Mouse (Mus musculus): Measurements from ENCODE around the gene 1700018F24Rik. TPM values are rescaled to one million over a fixed set of nuclear protein-coding genes. Genes with fewer than 3 reads are reported as not detected.
A peak's percentile ranks its signal among the peaks of the same experiment; 100 is the strongest.
"Not testable (repeated sequence)": the region's sequence is repeated elsewhere in the genome, so short reads cannot be mapped to it uniquely, and the experiment has no call there.

1700018F24Rik gene
- total RNA-seq (2021): not detected
- long read RNA-seq, experiment 1: 0 reads
- long read RNA-seq, experiment 2: 0 reads

- DNase-seq: not testable (repeated sequence)
Observed at GRCm38 (mm10) chr5:145042690-145043089, at the start of gene 1700018F24Rik. TSS of gene 1700018F24Rik (plus strand) at chr5:145042990.

DNA sequence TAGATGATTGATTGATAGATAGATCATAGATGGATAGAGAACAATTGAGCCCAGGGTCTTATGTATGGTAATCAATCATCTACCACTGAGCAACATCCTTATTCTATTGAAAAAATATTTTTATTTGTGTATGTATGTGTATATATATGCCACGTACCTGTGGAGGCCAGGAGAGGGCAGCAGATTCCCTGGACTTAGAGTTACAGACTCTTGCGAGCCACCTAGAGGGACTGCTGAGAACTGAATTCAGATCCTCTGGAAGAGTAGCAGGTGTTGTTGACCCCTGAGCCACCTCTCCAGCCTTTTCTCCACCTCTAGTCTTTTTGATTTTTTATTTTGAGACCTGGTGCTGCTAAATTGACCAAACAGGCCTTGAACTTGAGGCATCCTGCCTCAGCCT is 44.3 kb upstream of the 1700018F24Rik start:
- DNase-seq: no peak

GRCm38 (mm10) chr5:145003362-145003761 is 39.4 kb upstream of the 1700018F24Rik start:
- no peak for DNase-seq

DNA sequence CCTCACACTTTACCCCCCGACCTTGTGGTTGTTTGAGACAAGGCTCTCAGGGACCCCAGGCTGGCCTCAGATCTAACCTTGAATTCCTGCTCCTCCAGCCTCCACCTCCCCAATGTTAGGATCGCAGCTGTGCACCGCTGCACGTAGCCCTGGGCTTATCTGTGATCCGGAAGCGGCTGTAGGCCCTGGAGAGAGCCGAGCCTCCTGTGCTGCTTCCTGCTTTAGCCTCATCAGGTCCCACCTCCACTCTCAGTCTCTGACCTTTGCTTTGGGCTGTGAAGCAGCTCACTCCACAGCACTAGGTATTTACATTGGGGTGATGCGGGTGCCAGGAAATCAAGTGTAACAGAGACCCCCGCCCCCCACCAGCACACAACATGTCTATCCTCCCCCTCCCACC is 38.3 kb upstream of the 1700018F24Rik start:
- DNase-seq: no peak

DNA sequence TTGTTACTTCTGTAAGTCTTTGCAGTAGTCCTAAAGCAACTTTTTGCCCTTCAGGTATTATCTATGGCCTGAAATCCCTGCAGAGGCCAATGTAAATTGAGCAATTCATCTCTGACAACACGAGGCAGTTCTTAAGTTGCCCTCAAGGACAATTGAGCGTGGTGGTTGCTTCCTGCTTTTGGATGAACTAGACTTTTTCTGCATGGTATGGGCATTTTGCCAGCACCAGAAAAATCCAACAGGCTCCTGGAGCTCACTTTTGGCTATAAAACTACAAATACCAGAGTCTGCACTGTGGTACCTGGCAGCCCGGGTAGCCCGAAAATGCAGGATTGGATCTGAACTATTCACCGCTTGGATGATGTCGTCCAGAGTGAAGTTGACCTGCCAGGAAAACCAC is 37.2 kb upstream of the 1700018F24Rik start:
- peak; percentile 32 to 56 for DNase-seq

DNA sequence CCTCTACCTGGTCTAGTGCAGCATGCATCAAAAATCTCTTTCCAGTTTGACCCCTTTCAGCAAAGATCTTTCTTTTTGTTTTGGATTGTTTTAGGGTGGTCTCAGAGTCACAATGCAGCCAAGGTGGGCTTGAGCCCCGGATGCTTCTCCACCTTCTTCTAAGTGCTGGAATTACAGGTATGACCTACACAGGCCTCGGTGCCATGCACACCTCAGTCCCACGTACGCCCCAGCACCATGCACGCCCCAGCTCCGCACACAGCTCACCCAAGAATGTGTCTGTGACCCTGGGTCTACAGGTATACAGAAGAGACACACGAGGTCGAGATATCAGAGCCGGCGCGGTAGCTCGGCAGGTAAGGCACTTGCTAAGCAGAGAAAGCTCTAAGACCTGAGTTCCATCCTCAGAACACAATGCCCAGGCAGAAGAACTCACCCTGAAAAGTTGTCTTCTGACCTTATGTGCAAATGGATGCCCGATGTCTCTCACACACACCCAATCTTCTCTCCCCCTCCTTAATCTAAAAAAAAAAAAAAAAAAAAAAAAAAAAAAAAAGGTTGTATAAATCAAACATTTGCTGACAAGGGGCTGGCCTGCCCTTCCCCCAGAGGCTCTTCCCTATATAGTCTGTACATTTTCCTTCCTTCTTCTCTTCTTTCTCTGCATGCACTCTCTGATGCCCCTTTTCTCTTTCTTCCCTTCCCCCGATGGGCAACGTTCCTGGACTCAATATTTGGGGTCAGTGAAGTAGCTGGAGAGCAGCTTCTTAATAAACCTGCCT is 33.7 kb upstream of the 1700018F24Rik start:
- no peak for DNase-seq

DNA sequence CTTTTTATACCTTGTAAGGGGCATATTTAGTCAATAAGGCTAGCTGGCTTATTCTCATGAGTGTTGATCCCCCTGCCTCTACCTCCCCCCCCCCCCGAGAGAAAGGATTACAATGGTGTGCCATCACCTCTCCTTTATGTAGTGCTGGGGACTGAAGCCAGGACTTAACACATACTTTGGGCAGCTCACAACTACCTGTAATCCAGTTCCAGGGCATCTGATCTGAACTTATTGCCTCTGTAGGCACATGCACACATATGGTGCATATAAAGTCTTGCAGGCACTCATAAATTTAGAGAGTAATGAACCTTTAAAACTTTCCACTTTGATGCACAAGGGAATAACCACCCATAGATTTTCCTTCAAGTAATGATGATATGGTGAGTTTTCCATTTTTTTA is 28.5 kb upstream of the 1700018F24Rik start:
- no peak for DNase-seq

- DNase-seq: not testable (repeated sequence)
Observed at GRCm38 (mm10) chr5:145016761-145017160, 26.0 kb upstream of the 1700018F24Rik start.

- DNase-seq: peak; percentile 25 to 33
Observed at GRCm38 (mm10) chr5:145020254-145020653, 22.5 kb upstream of the 1700018F24Rik start.

DNA sequence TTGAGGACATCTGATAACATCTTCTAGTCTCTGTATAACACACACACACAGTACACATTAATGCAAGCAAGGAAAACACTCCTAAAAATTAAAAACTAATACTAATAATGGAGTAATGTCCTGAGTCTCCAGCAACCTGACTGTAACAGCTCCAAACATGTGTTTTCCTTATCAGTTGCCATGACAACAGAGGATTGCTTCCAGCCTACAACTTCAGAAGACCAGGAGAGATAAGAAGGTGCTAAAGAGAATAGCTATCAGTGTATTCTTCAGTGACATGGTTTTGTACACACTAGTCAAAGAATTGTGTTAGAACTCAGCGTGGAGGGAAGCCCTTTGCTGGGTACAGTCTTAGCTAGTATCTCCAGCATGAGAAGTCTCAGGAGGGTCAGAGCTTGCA is 22.1 kb upstream of the 1700018F24Rik start:
- DNase-seq: not testable (repeated sequence)

- not testable (repeated sequence) for DNase-seq
Observed at GRCm38 (mm10) chr5:145030476-145030875, 12.3 kb upstream of the 1700018F24Rik start.

- peak; percentile 42 to 48 for DNase-seq
Observed at GRCm38 (mm10) chr5:145032391-145032790, 10.4 kb upstream of the 1700018F24Rik start, which contains the start of gene Gm4871. TSS of gene Gm4871 (minus strand) at chr5:145032754.

DNA sequence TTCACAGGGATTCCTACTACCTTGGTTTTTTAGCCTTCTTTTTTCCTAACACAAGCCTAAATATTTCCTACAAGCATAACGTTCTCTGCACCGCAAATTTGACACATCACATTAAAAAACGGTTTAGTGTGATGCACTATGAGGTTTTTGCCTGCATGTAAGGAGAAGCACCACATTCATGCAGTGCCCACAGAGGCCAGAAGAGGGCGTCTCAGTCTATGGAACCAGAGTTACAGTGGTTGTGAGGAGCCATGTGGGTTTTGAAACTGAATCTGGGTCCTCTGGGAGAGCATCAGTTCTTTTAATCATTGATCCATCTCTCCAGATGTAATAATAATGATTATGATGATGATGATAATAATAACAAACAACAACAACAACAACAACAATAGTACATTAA is 1.2 kb upstream of the 1700018F24Rik start:
- DNase-seq: peak; percentile 13 to 24

GRCm38 (mm10) chr5:145054187-145054586 is 11.4 kb downstream of the 1700018F24Rik start:
- DNase-seq: not testable (repeated sequence)

GRCm38 (mm10) chr5:145057907-145058306 is 15.1 kb downstream of the 1700018F24Rik start:
- DNase-seq: no peak

GRCm38 (mm10) chr5:145058722-145059121 is 15.9 kb downstream of the 1700018F24Rik start:
- peak in 1 of 2 experiments; percentile 42 for DNase-seq

DNA sequence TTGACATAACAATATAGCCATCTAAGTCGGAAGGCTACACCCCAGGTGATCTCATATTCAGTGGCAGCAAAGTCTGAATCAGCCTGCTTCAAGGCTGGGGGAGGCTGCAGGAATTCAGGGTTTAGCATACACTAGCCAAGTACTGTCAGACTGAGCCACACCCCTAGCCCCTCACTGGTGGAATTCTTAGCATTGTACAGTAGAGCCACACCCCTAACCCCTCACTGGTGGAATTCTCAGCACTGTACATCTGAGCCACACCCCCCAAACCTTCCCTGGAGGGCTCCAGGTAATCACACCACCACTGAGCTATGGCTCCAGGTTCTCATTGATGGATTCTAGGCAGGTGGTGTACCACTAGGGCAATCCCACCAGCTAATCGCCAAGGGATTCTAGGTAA is 16.7 kb downstream of the 1700018F24Rik start:
- DNase-seq: no peak

GRCm38 (mm10) chr5:145064765-145065340 is 22.1 kb downstream of the 1700018F24Rik start:
- no peak for DNase-seq

GRCm38 (mm10) chr5:145068863-145069262 is 26.1 kb downstream of the 1700018F24Rik start:
- no peak for DNase-seq

DNA sequence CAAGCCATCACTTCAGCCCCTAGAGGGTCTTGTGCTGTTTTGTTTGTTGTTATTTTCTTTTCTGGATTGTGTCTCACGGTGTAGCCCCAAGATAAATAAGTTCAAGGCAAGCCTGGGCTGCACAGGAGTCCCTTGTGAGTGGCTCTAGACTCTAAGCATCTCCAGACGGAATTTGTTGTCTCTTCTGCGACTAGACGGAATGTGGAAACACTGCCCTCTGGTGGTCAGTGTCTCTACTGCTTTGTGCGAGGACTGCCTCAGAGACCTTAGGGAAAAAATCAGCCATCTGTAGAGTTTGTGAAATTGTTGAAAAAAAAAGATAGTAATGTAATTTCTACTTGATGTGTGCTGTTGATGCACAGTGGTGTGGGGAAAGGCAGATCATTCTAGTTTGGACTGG is 26.9 kb downstream of the 1700018F24Rik start:
- DNase-seq: peak; percentile 73 to 83

GRCm38 (mm10) chr5:145071342-145071741 is 28.6 kb downstream of the 1700018F24Rik start:
- DNase-seq: no peak

- DNase-seq: no peak
Observed at GRCm38 (mm10) chr5:145075081-145075480, 32.3 kb downstream of the 1700018F24Rik start.

DNA sequence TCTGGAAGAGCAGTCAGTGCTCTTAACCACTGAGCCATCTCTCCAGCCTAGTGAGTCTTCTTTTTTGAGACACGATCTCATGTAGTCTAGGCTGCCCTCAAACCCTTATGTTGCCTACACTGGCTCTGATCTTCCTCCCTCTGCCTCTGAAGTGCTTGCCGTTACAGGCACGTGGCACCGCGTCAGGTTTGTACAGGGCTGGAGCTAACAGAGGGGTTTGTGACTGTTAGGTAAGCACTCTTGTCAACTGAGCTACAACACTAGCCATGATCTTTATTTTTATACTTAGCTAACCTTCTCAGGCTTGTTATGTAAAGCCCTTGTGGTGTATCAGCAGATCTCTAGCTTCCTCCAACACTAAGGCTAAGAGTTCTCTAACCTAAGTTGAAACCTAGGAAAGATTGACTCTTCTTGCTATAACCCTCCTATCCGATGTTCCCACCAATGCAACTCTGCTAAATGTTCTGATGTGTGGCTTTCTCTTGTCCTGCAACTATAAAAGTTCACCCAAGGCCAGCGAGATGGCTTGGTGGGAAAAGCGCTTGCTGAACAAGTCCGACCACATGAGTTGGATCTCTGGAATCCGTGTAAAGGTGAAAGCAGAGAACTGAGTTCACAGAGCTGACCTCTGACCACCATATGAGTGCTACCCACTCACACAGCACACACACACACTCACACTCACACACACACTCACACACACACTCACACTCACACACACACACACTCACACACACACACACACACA is 39.2 kb downstream of the 1700018F24Rik start:
- DNase-seq: no peak
